Mouse (Mus musculus) right cerebral cortex, adult 2 months (tissue): ENCODE measurements at regions not wholly inside any gene's neighbourhood (a gene's known extent, or its start where the extent isn't known, plus 50 kb on each side); places are given as distances from the start of the nearest gene placed in this dataset.

ENCODE experiments used
- DNase-seq, 2 experiments: peaks; one replicate each; pipeline ENCODE4 v3.0.0; 2021 to 2022; ENCODE audit warnings: low spot score in 2 of 2

GRCm38 (mm10) chr6:95372938-95373337 lies 51.0 kb downstream of the Gm10234 start:
- DNase-seq, result no peak

- peak; percentile 44 to 50 for DNase-seq
These were observed 52.4 kb downstream of the Gm10234 start for GRCm38 (mm10) chr6:95374266-95374665.

GRCm38 (mm10) chr6:95377590-95378245 lies 55.8 kb downstream of the Gm10234 start:
- peak in 1 of 2 experiments; percentile 32 for DNase-seq

GRCm38 (mm10) chr6:95378349-95378748 lies 56.4 kb downstream of the Gm10234 start:
- no peak for DNase-seq
